Mouse (Mus musculus): ENCODE data around the gene Gm26602.
"Not testable (repeated sequence)": the region's sequence is repeated elsewhere in the genome, so short reads cannot be mapped to it uniquely, and the experiment has no call there.

Gm26602 gene

GRCm38 (mm10) chr10:79958140-79958816, 47.6 kb downstream of the Gm26602 start:
- DNase-seq (ENCODE audit: low read depth, low spot score) = no peak

DNA sequence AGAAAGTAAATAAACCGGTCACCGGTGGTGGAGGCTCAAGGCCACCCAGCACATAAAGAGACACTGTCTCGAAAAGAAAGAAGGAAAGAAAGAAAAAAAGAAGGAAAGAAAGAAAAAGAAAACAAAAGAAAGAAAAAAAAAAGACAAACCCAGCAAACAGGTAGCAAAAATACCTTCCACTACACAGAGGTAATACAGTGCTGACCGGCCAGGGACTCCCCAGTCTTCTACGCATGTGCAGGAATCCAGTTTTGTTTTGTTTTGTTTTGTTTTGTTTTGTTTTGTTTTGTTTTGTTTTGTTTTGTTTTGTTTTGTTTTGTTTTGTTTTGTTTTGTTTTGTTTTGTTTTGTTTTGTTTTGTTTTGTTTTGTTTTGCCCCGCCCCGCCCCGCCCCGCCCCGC, 48.8 kb downstream of the Gm26602 start:
- not testable (repeated sequence) for DNase-seq (ENCODE audit: low read depth, low spot score)

- DNase-seq (ENCODE audit: low read depth, low spot score) = peak; percentile 98
Observed at GRCm38 (mm10) chr10:79959847-79960601, 49.4 kb downstream of the Gm26602 start, which contains the start of gene Wdr18. Gene Wdr18, plus strand, starts transcription at chr10:79960152.
